Mouse (Mus musculus): ENCODE data around the gene Trpm3. TPM values are rescaled to one million over a fixed set of nuclear protein-coding genes. Genes with fewer than 3 reads are reported as not detected.

Gene Trpm3
- polyA plus RNA-seq, 1 experiment from 2014 or later = 4.9 TPM

- Histone ChIP-seq H3K27me3 (ENCODE audit: control insufficient read depth, insufficient read depth, low read length) (no peaks in the 10 kb centered on the region), H3K9me3 (replicated peaks; ENCODE audit: control insufficient read depth, low read length) (no peaks in the 10 kb centered on the region), H3K9ac (replicated peaks; ENCODE audit: low read length) (no peak overlapping the region), H3K4me3 (ENCODE audit: low read depth, low read length) (no peak overlapping the region), H3K27ac (replicated peaks; ENCODE audit: low read depth, low read length) (no peak overlapping the region), H3K4me2 (ENCODE audit: low read depth, low read length) (no peak overlapping the region), H3K4me1 (ENCODE audit: control insufficient read depth, insufficient read depth, low read length) (no peaks in the 10 kb centered on the region), H3K36me3 (replicated peaks; ENCODE audit: control insufficient read depth, insufficient read depth, low read depth, low read length) (no peaks in the 10 kb centered on the region)
- WGBS = 74% methylated on average over 6 of the region's 6 CpGs
- DNase-seq (ENCODE audit: low spot score) = no peak
- ATAC-seq (replicated peaks; ENCODE audit: insufficient number of reproducible peaks, low FRiP score, low TSS enrichment, low read depth) = no peak
These were observed 825.0 kb downstream of the Trpm3 start for GRCm38 (mm10) chr19:22963726-22964398.

GRCm38 (mm10) chr19:22965470-22965869, 826.6 kb downstream of the Trpm3 start:
- no peaks in the 10 kb centered on the region for H3K9me3 ChIP-seq (replicated peaks; ENCODE audit: control insufficient read depth, low read length)
- H3K9ac ChIP-seq (replicated peaks; ENCODE audit: low read length) = no peak overlapping the region
- no peaks in the 10 kb centered on the region for H3K4me1 ChIP-seq (ENCODE audit: control insufficient read depth, insufficient read depth, low read length)
- 81% methylated on average over 6 of the region's 6 CpGs for WGBS
- no peak overlapping the region for H3K4me3 ChIP-seq (ENCODE audit: low read depth, low read length)
- H3K27ac ChIP-seq (replicated peaks; ENCODE audit: low read depth, low read length) = no peak overlapping the region
- H3K4me2 ChIP-seq (ENCODE audit: low read depth, low read length) = no peak overlapping the region
- no peak for DNase-seq (ENCODE audit: low spot score)
- no peak for ATAC-seq (replicated peaks; ENCODE audit: insufficient number of reproducible peaks, low FRiP score, low TSS enrichment, low read depth)
- no peaks in the 10 kb centered on the region for H3K36me3 ChIP-seq (replicated peaks; ENCODE audit: control insufficient read depth, insufficient read depth, low read depth, low read length)
- no peaks in the 10 kb centered on the region for H3K27me3 ChIP-seq (ENCODE audit: control insufficient read depth, insufficient read depth, low read length)

DNA sequence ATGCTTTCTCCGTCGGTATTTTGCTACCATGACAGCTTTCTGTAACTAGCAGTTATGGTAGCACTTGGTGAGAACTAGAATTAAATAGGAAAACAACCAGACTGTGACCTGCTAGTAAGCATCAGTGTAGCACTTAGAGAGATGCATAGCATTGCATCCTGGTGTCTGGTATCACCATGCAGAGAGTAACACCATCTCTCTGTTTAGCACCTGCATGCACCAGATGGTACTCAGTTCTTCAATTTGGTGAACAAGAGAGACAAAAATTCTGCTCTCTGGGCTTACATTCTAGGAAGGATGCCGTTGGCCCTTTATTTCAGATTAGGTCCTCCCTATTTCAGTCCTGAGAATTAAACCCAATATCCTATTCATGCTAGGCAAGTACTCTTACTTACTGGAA, 834.4 kb downstream of the Trpm3 start:
- Histone ChIP-seq H3K27me3 (ENCODE audit: control insufficient read depth, insufficient read depth, low read length) (no peaks in the 10 kb centered on the region), H3K4me3 (ENCODE audit: low read depth, low read length) (no peak overlapping the region)

GRCm38 (mm10) chr19:22973727-22974126, 834.9 kb downstream of the Trpm3 start:
- no peak for ATAC-seq (replicated peaks; ENCODE audit: insufficient number of reproducible peaks, low FRiP score, low TSS enrichment, low read depth)

More for the DNA sequence above, 834.4 kb downstream of the Trpm3 start:
- 82% methylated on average over 3 of the region's 3 CpGs for WGBS
- Histone ChIP-seq H3K4me2 (ENCODE audit: low read depth, low read length) (no peak overlapping the region), H3K27ac (replicated peaks; ENCODE audit: low read depth, low read length) (no peak overlapping the region), H3K9ac (replicated peaks; ENCODE audit: low read length) (no peak overlapping the region), H3K4me1 (ENCODE audit: control insufficient read depth, insufficient read depth, low read length) (no peaks in the 10 kb centered on the region), H3K9me3 (replicated peaks; ENCODE audit: control insufficient read depth, low read length) (no peaks in the 10 kb centered on the region), H3K36me3 (replicated peaks; ENCODE audit: control insufficient read depth, insufficient read depth, low read depth, low read length) (no peaks in the 10 kb centered on the region)
- DNase-seq (ENCODE audit: low spot score) = no peak
- no peak for ATAC-seq (replicated peaks; ENCODE audit: insufficient number of reproducible peaks, low FRiP score, low TSS enrichment, low read depth)

GRCm38 (mm10) chr19:22975801-22976200, 837.0 kb downstream of the Trpm3 start:
- ATAC-seq (replicated peaks; ENCODE audit: insufficient number of reproducible peaks, low FRiP score, low TSS enrichment, low read depth) (no peak), DNase-seq (ENCODE audit: low spot score) (no peak)
- H3K9ac ChIP-seq (replicated peaks; ENCODE audit: low read length) = no peak overlapping the region
- H3K27me3 ChIP-seq (ENCODE audit: control insufficient read depth, insufficient read depth, low read length) = no peaks in the 10 kb centered on the region
- H3K4me2 ChIP-seq (ENCODE audit: low read depth, low read length) = no peak overlapping the region
- 99% methylated on average over 5 of the region's 5 CpGs for WGBS
- H3K27ac ChIP-seq (replicated peaks; ENCODE audit: low read depth, low read length) = no peak overlapping the region
- no peaks in the 10 kb centered on the region for H3K4me1 ChIP-seq (ENCODE audit: control insufficient read depth, insufficient read depth, low read length)
- H3K4me3 ChIP-seq (ENCODE audit: low read depth, low read length) = no peak overlapping the region
- no peaks in the 10 kb centered on the region for H3K9me3 ChIP-seq (replicated peaks; ENCODE audit: control insufficient read depth, low read length)
- no peaks in the 10 kb centered on the region for H3K36me3 ChIP-seq (replicated peaks; ENCODE audit: control insufficient read depth, insufficient read depth, low read depth, low read length)

More at GRCm38 (mm10) chr19:22973727-22974126, 834.9 kb downstream of the Trpm3 start:
- Histone ChIP-seq H3K4me3 (ENCODE audit: low read depth, low read length) (no peak overlapping the region), H3K4me1 (ENCODE audit: control insufficient read depth, insufficient read depth, low read length) (no peaks in the 10 kb centered on the region), H3K36me3 (replicated peaks; ENCODE audit: control insufficient read depth, insufficient read depth, low read depth, low read length) (no peaks in the 10 kb centered on the region), H3K4me2 (ENCODE audit: low read depth, low read length) (no peak overlapping the region), H3K27ac (replicated peaks; ENCODE audit: low read depth, low read length) (no peak overlapping the region), H3K9me3 (replicated peaks; ENCODE audit: control insufficient read depth, low read length) (no peaks in the 10 kb centered on the region), H3K27me3 (ENCODE audit: control insufficient read depth, insufficient read depth, low read length) (no peaks in the 10 kb centered on the region), H3K9ac (replicated peaks; ENCODE audit: low read length) (no peak overlapping the region)
- DNase-seq (ENCODE audit: low spot score) = no peak
- 90% methylated on average over 5 of the region's 5 CpGs for WGBS

- Histone ChIP-seq H3K36me3 (replicated peaks; ENCODE audit: control insufficient read depth, insufficient read depth, low read depth, low read length) (no peaks in the 10 kb centered on the region), H3K4me3 (ENCODE audit: low read depth, low read length) (no peak overlapping the region), H3K27me3 (ENCODE audit: control insufficient read depth, insufficient read depth, low read length) (no peaks in the 10 kb centered on the region), H3K27ac (replicated peaks; ENCODE audit: low read depth, low read length) (no peak overlapping the region), H3K4me1 (ENCODE audit: control insufficient read depth, insufficient read depth, low read length) (no peaks in the 10 kb centered on the region), H3K4me2 (ENCODE audit: low read depth, low read length) (no peak overlapping the region), H3K9me3 (replicated peaks; ENCODE audit: control insufficient read depth, low read length) (no peaks in the 10 kb centered on the region), H3K9ac (replicated peaks; ENCODE audit: low read length) (no peak overlapping the region)
- WGBS = 62% methylated on average over 5 of the region's 5 CpGs
- DNase-seq (ENCODE audit: low spot score) (no peak), ATAC-seq (replicated peaks; ENCODE audit: insufficient number of reproducible peaks, low FRiP score, low TSS enrichment, low read depth) (no peak)
These were observed 838.7 kb downstream of the Trpm3 start for GRCm38 (mm10) chr19:22977508-22977907.

GRCm38 (mm10) chr19:22978763-22979162, 839.9 kb downstream of the Trpm3 start:
- DNase-seq (ENCODE audit: low spot score) (no peak), ATAC-seq (replicated peaks; ENCODE audit: insufficient number of reproducible peaks, low FRiP score, low TSS enrichment, low read depth) (no peak)
- no peaks in the 10 kb centered on the region for H3K27me3 ChIP-seq (ENCODE audit: control insufficient read depth, insufficient read depth, low read length)
- 95% methylated on average over 7 of the region's 7 CpGs for WGBS
- H3K4me2 ChIP-seq (ENCODE audit: low read depth, low read length) = no peak overlapping the region
- H3K27ac ChIP-seq (replicated peaks; ENCODE audit: low read depth, low read length) = no peak overlapping the region
- no peaks in the 10 kb centered on the region for H3K9me3 ChIP-seq (replicated peaks; ENCODE audit: control insufficient read depth, low read length)
- H3K36me3 ChIP-seq (replicated peaks; ENCODE audit: control insufficient read depth, insufficient read depth, low read depth, low read length) = no peaks in the 10 kb centered on the region
- H3K4me1 ChIP-seq (ENCODE audit: control insufficient read depth, insufficient read depth, low read length) = no peaks in the 10 kb centered on the region
- H3K9ac ChIP-seq (replicated peaks; ENCODE audit: low read length) = no peak overlapping the region
- no peak overlapping the region for H3K4me3 ChIP-seq (ENCODE audit: low read depth, low read length)

- no peak for DNase-seq (ENCODE audit: low spot score)
- H3K27me3 ChIP-seq (ENCODE audit: control insufficient read depth, insufficient read depth, low read length) = no peaks in the 10 kb centered on the region
- no peak overlapping the region for H3K27ac ChIP-seq (replicated peaks; ENCODE audit: low read depth, low read length)
- no peaks in the 10 kb centered on the region for H3K36me3 ChIP-seq (replicated peaks; ENCODE audit: control insufficient read depth, insufficient read depth, low read depth, low read length)
- H3K4me2 ChIP-seq (ENCODE audit: low read depth, low read length) = no peak overlapping the region
- no peaks in the 10 kb centered on the region for H3K9me3 ChIP-seq (replicated peaks; ENCODE audit: control insufficient read depth, low read length)
- H3K4me1 ChIP-seq (ENCODE audit: control insufficient read depth, insufficient read depth, low read length) = no peaks in the 10 kb centered on the region
- no peak overlapping the region for H3K4me3 ChIP-seq (ENCODE audit: low read depth, low read length)
- ATAC-seq (replicated peaks; ENCODE audit: insufficient number of reproducible peaks, low FRiP score, low TSS enrichment, low read depth) = no peak
- no peak overlapping the region for H3K9ac ChIP-seq (replicated peaks; ENCODE audit: low read length)
- WGBS = 70% methylated on average over 1 of the region's 1 CpGs
These were observed 840.3 kb downstream of the Trpm3 start for GRCm38 (mm10) chr19:22979191-22979590.

Measured in embryonic facial prominence, embryonic 11.5 days (tissue).